Mouse (Mus musculus) ES-Bruce4 (cell line): ENCODE results near the gene Igf2r.

Experiments used
- CTCF ChIP-seq: IDR thresholded peaks from one replicate; pipeline ENCODE4 v1.8.1; 2011; ENCODE audit warnings: low read depth, low read length
- EP300 ChIP-seq: IDR thresholded peaks from 2 replicates; pipeline ENCODE4 v1.6.1; 2011; ENCODE audit warnings: low read depth, low read length; ENCODE audit not compliant: insufficient read depth
- POLR2A ChIP-seq: IDR thresholded peaks from one replicate; pipeline ENCODE4 v1.8.1; 2011; ENCODE audit warnings: low read length; ENCODE audit not compliant: insufficient read depth

GRCm38 (mm10) chr17:12798571-12798970 is 29.1 kb upstream of the Igf2r start:
- no peak for TF ChIP-seq POLR2A
- TF ChIP-seq CTCF, result no peak
- no peak for TF ChIP-seq EP300
